Mouse (Mus musculus): ENCODE data around the gene Adk. TPM values are rescaled to one million over a fixed set of nuclear protein-coding genes. Genes with fewer than 3 reads are reported as not detected.

The Adk gene
- total RNA-seq, 2 experiments from 2014 or later: 47.1 to 54.7 TPM

- peak; percentile 57 for ATAC-seq (ENCODE audit: poor library complexity, severe bottlenecking)
These were observed 91.2 kb downstream of the Adk start for GRCm38 (mm10) chr14:21143406-21144115.

DNA sequence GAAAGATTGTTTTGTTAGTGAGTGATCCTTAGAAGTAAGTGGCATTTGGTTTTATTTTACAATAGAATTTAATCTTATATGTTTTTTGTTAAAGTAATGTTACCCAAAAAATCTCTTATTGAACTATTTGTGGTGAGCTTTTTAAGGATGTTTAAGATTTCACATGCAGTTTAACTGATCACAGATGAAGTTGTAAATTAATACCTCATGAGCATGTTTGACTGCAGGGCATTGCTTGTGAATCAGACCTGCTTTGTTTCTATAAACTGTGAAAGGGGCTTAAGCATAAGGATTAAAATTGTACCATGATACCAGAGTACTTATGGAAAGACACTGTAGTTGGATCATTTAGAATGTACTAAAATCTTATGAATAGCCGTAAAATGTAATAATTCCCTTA, 94.8 kb downstream of the Adk start:
- ATAC-seq (ENCODE audit: poor library complexity, severe bottlenecking): no peak

DNA sequence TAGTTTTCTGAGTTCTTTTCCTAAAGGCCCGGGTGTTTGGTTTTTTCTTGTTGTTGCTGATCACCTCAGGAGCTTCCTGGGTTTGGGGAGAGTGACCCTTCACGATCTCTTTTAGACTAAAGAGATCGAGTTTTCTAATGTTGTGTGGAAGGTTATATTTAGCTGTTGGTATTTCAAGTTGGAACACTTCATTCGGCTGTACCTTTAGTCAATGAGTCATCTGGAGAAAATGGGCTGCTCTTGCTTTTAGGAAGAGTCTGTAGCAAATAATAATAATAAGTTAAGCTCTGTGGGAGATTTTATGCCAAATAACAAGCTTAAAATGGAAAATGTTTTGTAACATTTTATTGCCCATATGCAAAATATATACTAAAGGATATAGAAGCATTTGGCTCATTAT, 97.9 kb downstream of the Adk start:
- ATAC-seq (ENCODE audit: poor library complexity, severe bottlenecking): no peak

GRCm38 (mm10) chr14:21152055-21152454, 99.7 kb downstream of the Adk start:
- ATAC-seq (ENCODE audit: poor library complexity, severe bottlenecking): no peak

DNA sequence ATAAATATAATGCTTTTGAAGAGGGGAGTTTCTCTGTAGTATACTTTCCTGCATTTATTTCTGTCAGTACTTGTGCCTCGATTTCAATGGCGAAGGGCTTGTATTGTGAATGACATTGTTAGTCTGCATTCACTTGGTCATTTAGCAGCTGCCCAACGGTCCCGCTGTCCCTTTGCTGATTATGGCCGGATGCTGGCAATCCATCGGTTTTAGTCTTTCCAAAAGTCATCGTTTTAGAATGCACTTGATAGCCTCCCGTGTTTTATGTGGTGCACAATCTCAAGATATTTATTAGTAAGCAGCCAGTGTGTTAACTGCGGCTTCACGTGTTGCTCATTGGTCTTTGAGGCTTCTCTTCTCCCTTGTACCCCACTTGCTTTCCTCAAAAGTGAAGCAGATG, 113.3 kb downstream of the Adk start:
- no peak for ATAC-seq (ENCODE audit: poor library complexity, severe bottlenecking)

DNA sequence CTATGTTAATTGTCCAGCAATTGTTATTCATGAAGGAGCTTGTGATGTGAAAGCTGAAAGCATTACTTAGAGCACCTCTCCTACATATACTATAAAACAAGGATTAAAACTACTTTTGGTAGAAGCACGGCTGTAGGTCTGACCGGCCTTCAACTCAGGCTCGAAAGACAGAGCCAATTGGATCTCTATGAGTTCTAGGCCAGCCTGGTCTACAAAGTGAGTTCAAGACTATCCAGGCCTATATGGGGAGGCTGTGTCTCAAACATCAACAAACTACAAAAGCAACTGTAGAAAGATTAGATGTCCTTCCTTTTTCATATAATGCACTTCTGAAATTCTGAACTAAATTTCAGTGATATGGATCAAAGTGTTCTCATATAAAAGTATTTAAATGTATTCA, 113.7 kb downstream of the Adk start:
- ATAC-seq (ENCODE audit: poor library complexity, severe bottlenecking): no peak

- ATAC-seq (ENCODE audit: poor library complexity, severe bottlenecking): no peak; the same call in 1 of the 2 replicates
These were observed 121.8 kb downstream of the Adk start for GRCm38 (mm10) chr14:21173973-21174745.

- ATAC-seq (ENCODE audit: poor library complexity, severe bottlenecking): no peak
These were observed 122.4 kb downstream of the Adk start for GRCm38 (mm10) chr14:21174804-21175203.

- no peak for ATAC-seq (ENCODE audit: poor library complexity, severe bottlenecking)
These were observed 125.4 kb downstream of the Adk start for GRCm38 (mm10) chr14:21177781-21178180.

- no peak for ATAC-seq (ENCODE audit: poor library complexity, severe bottlenecking)
These were observed 126.0 kb downstream of the Adk start for GRCm38 (mm10) chr14:21178356-21178755.

DNA sequence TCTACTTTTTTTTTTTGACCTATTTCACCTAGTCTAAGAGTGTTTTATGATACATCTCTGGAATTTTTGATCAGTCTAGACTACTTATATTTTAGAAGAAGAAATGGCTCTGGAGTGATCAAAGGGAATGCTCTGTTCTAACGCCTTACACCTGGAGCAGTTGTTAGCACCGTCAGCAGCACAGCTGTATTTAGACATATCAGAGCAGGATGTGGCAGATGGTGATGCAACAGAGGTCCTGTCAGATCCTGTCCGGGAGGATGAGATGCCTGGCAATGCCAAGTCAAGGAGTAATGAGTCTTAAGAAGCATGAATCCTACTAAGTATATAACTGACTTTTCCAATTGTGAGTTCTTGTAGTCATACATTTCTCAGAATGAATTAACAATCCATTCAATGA, 128.7 kb downstream of the Adk start:
- ATAC-seq (ENCODE audit: poor library complexity, severe bottlenecking): peak; percentile 69

- no peak for ATAC-seq (ENCODE audit: poor library complexity, severe bottlenecking)
These were observed 139.6 kb downstream of the Adk start for GRCm38 (mm10) chr14:21191966-21192365.

DNA sequence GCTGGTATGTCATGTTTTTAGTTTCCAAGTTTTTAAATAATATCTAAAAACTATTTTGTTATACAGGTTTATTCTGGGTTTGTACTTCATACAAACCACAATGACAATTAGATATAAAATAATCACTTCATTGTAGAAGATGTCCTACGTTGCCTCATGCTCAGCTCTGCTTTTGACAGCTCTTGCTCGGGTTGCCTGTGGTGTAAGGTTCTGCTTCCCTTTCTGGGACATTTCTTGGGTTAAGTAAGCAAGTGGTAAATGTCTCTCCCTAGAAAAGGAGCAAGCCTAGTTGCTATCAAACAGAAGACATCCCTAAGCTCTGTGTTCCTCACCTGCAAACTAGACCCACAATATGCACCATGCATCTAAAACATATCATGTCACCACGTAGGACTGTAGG, 140.4 kb downstream of the Adk start:
- ATAC-seq (ENCODE audit: poor library complexity, severe bottlenecking): peak; percentile 75

DNA sequence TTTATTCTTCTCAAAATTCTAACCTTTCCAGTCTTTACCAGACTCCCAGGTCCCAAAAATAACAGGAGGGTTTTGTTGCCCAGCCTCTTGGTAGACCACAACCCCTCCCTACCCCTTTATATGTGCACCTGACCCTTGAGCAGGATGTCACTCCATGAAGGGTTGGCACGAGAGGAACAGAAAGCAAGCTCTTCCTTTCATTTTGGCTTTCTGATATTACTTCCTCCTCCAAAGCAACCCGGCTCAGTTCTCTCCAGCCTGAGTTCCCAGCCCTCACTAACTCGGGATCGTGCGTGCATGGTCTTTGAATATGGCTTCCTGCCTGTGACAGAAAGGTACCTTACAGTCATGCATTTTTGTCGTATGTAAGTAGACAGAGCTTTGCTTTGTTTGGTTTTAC, 142.0 kb downstream of the Adk start:
- peak; percentile 85 for ATAC-seq (ENCODE audit: poor library complexity, severe bottlenecking)

GRCm38 (mm10) chr14:21200850-21201249, 148.5 kb downstream of the Adk start:
- ATAC-seq (ENCODE audit: poor library complexity, severe bottlenecking): peak; percentile 98

- no peak for ATAC-seq (ENCODE audit: poor library complexity, severe bottlenecking)
These were observed 154.1 kb downstream of the Adk start for GRCm38 (mm10) chr14:21206472-21206871.

DNA sequence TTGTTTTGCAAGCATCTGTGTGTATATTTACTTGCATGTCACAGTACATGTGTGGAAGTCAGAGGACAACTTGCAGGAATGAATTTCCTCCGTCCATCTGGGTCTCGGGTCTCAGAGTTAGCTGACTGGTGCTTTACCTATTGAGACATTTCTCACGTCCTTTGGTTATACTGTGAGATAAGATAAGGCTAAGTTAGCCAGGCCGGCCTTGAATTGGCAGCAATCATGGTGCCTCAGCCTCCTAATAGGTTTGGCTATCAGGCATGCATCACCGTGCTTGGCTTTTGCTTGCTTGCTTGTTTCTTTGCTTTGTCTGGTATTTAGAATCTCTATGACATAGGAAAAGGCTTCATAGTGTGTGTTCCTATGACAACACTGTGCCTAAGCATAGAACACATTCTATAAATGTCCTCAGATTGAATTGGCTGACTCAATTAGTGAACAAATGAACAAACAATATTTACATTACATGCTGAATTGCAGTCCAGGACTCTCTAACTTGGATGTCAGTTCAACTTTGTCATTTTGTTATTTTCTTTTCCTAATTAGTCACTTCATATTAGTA, 169.3 kb downstream of the Adk start:
- ATAC-seq (ENCODE audit: poor library complexity, severe bottlenecking): no peak

DNA sequence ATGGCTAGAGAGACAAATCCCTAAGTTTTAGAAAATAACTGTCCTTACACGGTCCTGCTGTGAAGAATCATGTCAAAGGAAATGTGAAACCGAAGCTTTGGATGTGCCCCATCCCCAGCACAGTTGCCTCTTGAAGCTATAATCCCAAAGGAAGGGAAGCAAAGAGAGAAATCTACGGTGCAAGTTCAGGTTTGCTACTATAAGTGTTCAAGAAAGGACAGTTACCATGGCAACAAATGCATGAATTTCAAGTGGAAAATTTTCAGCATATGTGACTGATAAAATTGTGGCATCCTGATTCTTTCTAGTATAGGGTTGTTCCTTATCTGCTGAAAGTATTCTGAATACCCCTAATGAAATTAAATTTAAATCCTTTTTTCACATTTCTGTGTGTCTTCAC, 169.8 kb downstream of the Adk start:
- no peak for ATAC-seq (ENCODE audit: poor library complexity, severe bottlenecking)

- no peak for ATAC-seq (ENCODE audit: poor library complexity, severe bottlenecking)
These were observed 171.1 kb downstream of the Adk start for GRCm38 (mm10) chr14:21223456-21223855.

- no peak for ATAC-seq (ENCODE audit: poor library complexity, severe bottlenecking)
These were observed 171.7 kb downstream of the Adk start for GRCm38 (mm10) chr14:21223971-21224635.

DNA sequence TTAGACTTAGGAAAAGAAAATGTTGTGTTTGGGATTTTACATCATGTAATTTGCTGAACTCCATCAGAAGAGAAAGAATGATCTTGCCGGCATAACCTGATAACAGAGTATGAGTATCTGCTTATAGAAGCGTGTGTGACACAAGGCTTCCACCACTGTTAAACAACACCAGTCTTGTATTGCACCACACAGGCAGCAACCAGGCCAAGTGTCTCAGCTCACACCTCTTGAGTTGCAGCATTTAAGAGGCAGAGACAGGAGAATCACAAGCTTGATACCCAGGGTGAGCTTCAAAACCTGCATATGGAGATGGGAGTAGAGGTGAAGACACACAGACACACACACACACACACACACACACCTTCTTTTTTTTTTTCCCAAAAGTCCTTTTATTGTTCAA, 184.7 kb downstream of the Adk start:
- peak; percentile 51; the same call in 1 of the 2 replicates for ATAC-seq (ENCODE audit: poor library complexity, severe bottlenecking)

Data from megakaryocyte, adult 5-6 weeks (primary cell).